Mouse (Mus musculus): ENCODE data around the gene 2310009B15Rik. TPM values are rescaled to one million over a fixed set of nuclear protein-coding genes. Genes with fewer than 3 reads are reported as not detected.

The 2310009B15Rik gene
- total and polyA plus RNA-seq, 2 experiments from 2014 or later: 32.7 to 45.0 TPM

- Histone ChIP-seq H3K4me2 (ENCODE audit: low read depth, low read length) (peak overlapping the region; percentile 56), H3K4me1 (ENCODE audit: insufficient read depth, low read length) (0 out of 2 replicates have a peak, but pooled peaks cover 4% of the 10 kb centered on the region), H3K4me3 (ENCODE audit: low read length) (peak overlapping the region; percentile 32), H3K36me3 (ENCODE audit: insufficient read depth, low read length) (no peaks in the 10 kb centered on the region), H3K27me3 (ENCODE audit: insufficient read depth, low read length) (peaks cover 40% of the 10 kb centered on the region), H3K9ac (replicated peaks; ENCODE audit: low read length) (0 out of 2 replicates have a peak overlapping the region, but pooled peaks have one; percentile 17), H3K27ac (no peak overlapping the region), H3K9me3 (ENCODE audit: low read length) (no peaks in the 10 kb centered on the region)
- 1% methylated on average over 16 of the region's 16 CpGs for WGBS
- TF ChIP-seq CTCF (IDR thresholded peaks at IDR 0.05; ENCODE audit: low read depth): no peak
- DNase-seq (ENCODE audit: low spot score) (no peak), ATAC-seq (no peak)
These were observed 8.6 kb downstream of the 2310009B15Rik start for GRCm38 (mm10) chr1:138848026-138848425.

DNA sequence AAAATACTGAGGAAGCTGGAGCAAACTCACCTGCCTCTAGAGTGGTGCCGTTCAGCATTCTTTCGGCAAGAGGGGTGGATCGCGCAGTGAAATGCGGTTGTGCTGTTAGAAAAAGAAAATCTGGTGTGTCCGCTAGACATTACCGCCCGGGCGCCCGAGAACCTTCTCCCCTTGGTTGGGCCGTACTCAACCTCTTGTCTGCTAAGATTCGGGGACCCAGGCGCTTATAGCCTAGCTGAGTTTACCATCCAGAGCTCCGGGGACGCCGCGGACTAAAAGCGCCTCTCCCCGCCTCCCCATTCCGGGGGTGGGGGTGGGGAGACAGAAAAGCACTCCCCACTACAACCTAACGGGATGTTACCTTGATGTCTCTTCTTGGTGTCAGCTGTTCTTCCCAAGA, 9.5 kb downstream of the 2310009B15Rik start:
- Histone ChIP-seq H3K9me3 (ENCODE audit: low read length) (no peaks in the 10 kb centered on the region), H3K4me1 (ENCODE audit: insufficient read depth, low read length) (0 out of 2 replicates have a peak, but pooled peaks cover 4% of the 10 kb centered on the region), H3K27me3 (ENCODE audit: insufficient read depth, low read length) (peaks cover 40% of the 10 kb centered on the region), H3K9ac (replicated peaks; ENCODE audit: low read length) (no peak overlapping the region), H3K4me3 (ENCODE audit: low read length) (peak overlapping the region; percentile 25), H3K27ac (no peak overlapping the region), H3K4me2 (ENCODE audit: low read depth, low read length) (peak overlapping the region; percentile 27; the same call in 1 of the 2 replicates), H3K36me3 (ENCODE audit: insufficient read depth, low read length) (no peaks in the 10 kb centered on the region)
- TF ChIP-seq CTCF (IDR thresholded peaks at IDR 0.05; ENCODE audit: low read depth): no peak
- DNase-seq (ENCODE audit: low spot score) (no peak), ATAC-seq (no peak)
- WGBS: 1% methylated on average over 21 of the region's 21 CpGs

GRCm38 (mm10) chr1:138846581-138846980, 10.1 kb downstream of the 2310009B15Rik start:
- H3K27ac ChIP-seq: no peak overlapping the region
- peak overlapping the region; percentile 13 for H3K4me3 ChIP-seq (ENCODE audit: low read length)
- no peak overlapping the region for H3K4me2 ChIP-seq (ENCODE audit: low read depth, low read length)
- 7% methylated on average over 9 of the region's 9 CpGs for WGBS
- H3K9ac ChIP-seq (replicated peaks; ENCODE audit: low read length): no peak overlapping the region
- no peak for TF ChIP-seq CTCF (IDR thresholded peaks at IDR 0.05; ENCODE audit: low read depth)
- no peaks in the 10 kb centered on the region for H3K36me3 ChIP-seq (ENCODE audit: insufficient read depth, low read length)
- H3K9me3 ChIP-seq (ENCODE audit: low read length): no peaks in the 10 kb centered on the region
- DNase-seq (ENCODE audit: low spot score) (no peak), ATAC-seq (no peak)
- 0 out of 2 replicates have a peak, but pooled peaks cover 6% of the 10 kb centered on the region for H3K4me1 ChIP-seq (ENCODE audit: insufficient read depth, low read length)
- peaks cover 40% of the 10 kb centered on the region for H3K27me3 ChIP-seq (ENCODE audit: insufficient read depth, low read length)

- Histone ChIP-seq H3K4me2 (ENCODE audit: low read depth, low read length) (no peak overlapping the region), H3K4me1 (ENCODE audit: insufficient read depth, low read length) (peaks cover 9% of the 10 kb centered on the region; the same call in 1 of the 2 replicates), H3K27ac (no peak overlapping the region), H3K27me3 (ENCODE audit: insufficient read depth, low read length) (peaks cover 40% of the 10 kb centered on the region), H3K9me3 (ENCODE audit: low read length) (no peaks in the 10 kb centered on the region), H3K4me3 (ENCODE audit: low read length) (peak overlapping the region; percentile 13; the same call in 1 of the 2 replicates), H3K36me3 (ENCODE audit: insufficient read depth, low read length) (no peaks in the 10 kb centered on the region), H3K9ac (replicated peaks; ENCODE audit: low read length) (no peak overlapping the region)
- 8% methylated on average over 12 of the region's 12 CpGs for WGBS
- no peak for TF ChIP-seq CTCF (IDR thresholded peaks at IDR 0.05; ENCODE audit: low read depth)
- ATAC-seq (no peak), DNase-seq (ENCODE audit: low spot score) (no peak)
These were observed 10.5 kb downstream of the 2310009B15Rik start for GRCm38 (mm10) chr1:138846131-138846530.

DNA sequence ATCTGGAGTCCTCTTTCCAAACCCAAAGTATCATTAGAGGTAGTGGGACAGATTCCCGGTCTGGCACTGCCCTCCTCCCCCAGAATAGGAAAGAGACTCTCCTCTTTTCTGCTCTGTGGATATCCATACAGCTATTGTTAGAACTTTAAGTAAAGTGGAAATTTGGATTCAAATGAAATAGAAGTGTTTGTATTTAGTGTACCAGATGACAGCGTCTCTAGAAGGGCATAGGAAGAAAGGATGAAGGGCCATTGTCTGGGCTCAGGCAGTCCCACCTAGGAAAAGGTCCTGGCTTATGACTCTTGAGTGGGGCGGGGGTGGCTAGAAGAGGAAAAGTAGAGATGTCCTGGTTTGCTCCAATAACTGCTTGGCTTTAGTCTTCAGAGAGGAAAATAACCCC, 11.2 kb downstream of the 2310009B15Rik start:
- 17% methylated on average over 3 of the region's 3 CpGs for WGBS
- no peaks in the 10 kb centered on the region for H3K36me3 ChIP-seq (ENCODE audit: insufficient read depth, low read length)
- peaks cover 40% of the 10 kb centered on the region for H3K27me3 ChIP-seq (ENCODE audit: insufficient read depth, low read length)
- no peak overlapping the region for H3K27ac ChIP-seq
- DNase-seq (ENCODE audit: low spot score) (no peak), ATAC-seq (no peak)
- H3K4me3 ChIP-seq (ENCODE audit: low read length): no peak overlapping the region
- TF ChIP-seq CTCF (IDR thresholded peaks at IDR 0.05; ENCODE audit: low read depth): no peak
- H3K9me3 ChIP-seq (ENCODE audit: low read length): no peaks in the 10 kb centered on the region
- no peak overlapping the region for H3K4me2 ChIP-seq (ENCODE audit: low read depth, low read length)
- H3K4me1 ChIP-seq (ENCODE audit: insufficient read depth, low read length): peaks cover 9% of the 10 kb centered on the region; the same call in 1 of the 2 replicates
- no peak overlapping the region for H3K9ac ChIP-seq (replicated peaks; ENCODE audit: low read length)

- Histone ChIP-seq H3K27ac (no peak overlapping the region), H3K4me1 (ENCODE audit: insufficient read depth, low read length) (peaks cover 9% of the 10 kb centered on the region; the same call in 1 of the 2 replicates), H3K9me3 (ENCODE audit: low read length) (no peaks in the 10 kb centered on the region), H3K4me2 (ENCODE audit: low read depth, low read length) (peak overlapping the region; percentile 56), H3K36me3 (ENCODE audit: insufficient read depth, low read length) (no peaks in the 10 kb centered on the region), H3K4me3 (ENCODE audit: low read length) (peak overlapping the region; percentile 29), H3K27me3 (ENCODE audit: insufficient read depth, low read length) (peaks cover 36% of the 10 kb centered on the region), H3K9ac (replicated peaks; ENCODE audit: low read length) (no peak overlapping the region)
- TF ChIP-seq CTCF (IDR thresholded peaks at IDR 0.05; ENCODE audit: low read depth): no peak
- DNase-seq (ENCODE audit: low spot score) (peak; percentile 57), ATAC-seq (peak; percentile 36)
- 5% methylated on average over 3 of the region's 3 CpGs for WGBS
These were observed 12.5 kb downstream of the 2310009B15Rik start for GRCm38 (mm10) chr1:138844166-138844565.

DNA sequence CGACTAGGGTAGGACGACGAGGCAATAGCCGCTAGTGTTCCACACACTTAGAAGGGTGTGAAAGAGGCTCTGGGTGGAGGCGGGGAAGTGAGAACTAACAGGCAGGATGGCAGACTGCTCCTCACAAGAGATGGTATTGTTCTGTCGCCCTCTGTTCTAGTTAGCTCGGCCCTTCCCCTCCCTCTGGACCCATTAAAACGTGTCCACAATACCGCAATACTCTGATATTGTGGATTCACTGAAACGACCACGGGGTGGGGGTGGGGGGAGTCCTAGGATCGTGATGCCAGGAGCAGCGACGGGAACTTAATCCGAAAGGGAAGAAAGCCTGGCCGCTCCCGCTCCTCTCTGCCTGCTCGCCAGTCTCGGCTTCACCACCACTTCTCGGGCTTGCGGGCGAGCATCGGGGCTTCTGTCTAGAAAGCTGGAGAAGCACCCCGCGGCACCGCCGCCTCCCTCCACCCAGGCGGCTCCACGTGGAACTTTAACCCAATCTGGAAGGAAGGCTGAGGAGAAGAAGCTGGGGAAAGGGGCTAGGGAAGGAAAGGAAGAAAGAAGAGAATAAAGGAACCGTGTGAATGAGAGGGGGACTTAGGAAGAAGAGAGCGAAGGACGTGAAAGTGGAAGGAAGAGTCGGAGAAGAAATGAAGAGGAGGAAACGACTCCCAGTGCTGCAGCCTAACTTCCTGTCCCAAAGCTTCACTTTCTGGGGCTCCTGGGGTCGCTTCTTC, 13.1 kb downstream of the 2310009B15Rik start:
- 0 out of 2 replicates have a peak overlapping the region, but pooled peaks have one; percentile 14 for H3K9ac ChIP-seq (replicated peaks; ENCODE audit: low read length)
- H3K27me3 ChIP-seq (ENCODE audit: insufficient read depth, low read length): peaks cover 38% of the 10 kb centered on the region
- ATAC-seq (no peak), DNase-seq (ENCODE audit: low spot score) (no peak)
- H3K4me1 ChIP-seq (ENCODE audit: insufficient read depth, low read length): peaks cover 9% of the 10 kb centered on the region; the same call in 1 of the 2 replicates
- no peaks in the 10 kb centered on the region for H3K36me3 ChIP-seq (ENCODE audit: insufficient read depth, low read length)
- under 1% methylated on average over 35 of the region's 35 CpGs for WGBS
- peak overlapping the region; percentile 56 for H3K4me2 ChIP-seq (ENCODE audit: low read depth, low read length)
- peak overlapping the region; percentile 29 for H3K4me3 ChIP-seq (ENCODE audit: low read length)
- no peak for TF ChIP-seq CTCF (IDR thresholded peaks at IDR 0.05; ENCODE audit: low read depth)
- H3K9me3 ChIP-seq (ENCODE audit: low read length): no peaks in the 10 kb centered on the region
- no peak overlapping the region for H3K27ac ChIP-seq

Measured in hindbrain, postnatal 0 days (tissue).